Mouse (Mus musculus) hindbrain, embryonic 11.5 days (tissue): ENCODE results near the gene Klhl2. TPM values are rescaled to one million over a fixed set of nuclear protein-coding genes. Genes with fewer than 3 reads are reported as not detected.

Experiments
- ATAC-seq: fragments of 200-750 bp; cut with Nextera tagmentation; 2 replicates; pipeline ENCODE4 v1.8.0; 2017; ENCODE audit warnings: mild to moderate bottlenecking, moderate TSS enrichment, moderate library complexity; ENCODE audit not compliant: low FRiP score
- DNase-seq: peaks from one replicate; pipeline ENCODE4 v3.0.0-alpha.2; 2015; ENCODE audit warnings: low spot score
- H3K27ac ChIP-seq: fragments of 300-500 bp; sonication (generic); 2 replicates; pipeline ENCODE4 v1.5.1; 2014; ENCODE audit warnings: mild to moderate bottlenecking, low read depth, low read length
- H3K27me3 ChIP-seq: fragments of 300-500 bp; sonication (generic); 2 replicates; pipeline ENCODE4 v1.6.1; 2014; ENCODE audit warnings: mild to moderate bottlenecking, low read length, moderate library complexity, mixed read lengths; ENCODE audit not compliant: control insufficient read depth, insufficient read depth
- H3K36me3 ChIP-seq: fragments of 300-500 bp; sonication (generic); 2 replicates; pipeline ENCODE4 v1.6.1; 2014; ENCODE audit warnings: mild to moderate bottlenecking, low read length, moderate library complexity, mixed read lengths; ENCODE audit not compliant: control insufficient read depth, insufficient read depth
- H3K4me1 ChIP-seq: fragments of 300-500 bp; sonication (generic); replicated peaks from 2 replicates; pipeline ENCODE4 v1.6.1; 2014; ENCODE audit warnings: low read length, mixed read lengths; ENCODE audit not compliant: control insufficient read depth, insufficient read depth
- H3K4me2 ChIP-seq: fragments of 300-500 bp; sonication (generic); replicated peaks from 2 replicates; pipeline ENCODE4 v1.6.1; 2014; ENCODE audit warnings: mild to moderate bottlenecking, low read depth, low read length
- H3K4me3 ChIP-seq: fragments of 300-500 bp; sonication (generic); 2 replicates; pipeline ENCODE4 v1.5.1; 2014; ENCODE audit warnings: low read depth, low read length
- H3K9ac ChIP-seq: fragments of 300-500 bp; sonication (generic); 2 replicates; pipeline ENCODE4 v1.6.1; 2014; ENCODE audit warnings: low read depth, low read length
- H3K9me3 ChIP-seq: fragments of 300-500 bp; sonication (generic); 2 replicates; pipeline ENCODE4 v1.6.1; 2016; ENCODE audit warnings: low read length; ENCODE audit not compliant: control insufficient read depth
- WGBS: fragments of 180-500 bp; shearing (Covaris S2); extraction: QIAGEN DNeasy Blood & Tissue Kit; methylation state at CpG from one replicate; pipeline ENCODE4 v1.1.7; 2014; 5-methylcytosine and 5-hydroxymethylcytosine counted together
- polyA plus RNA-seq: library from polyadenylated mRNA; unstranded; fragments of >200 nt; fragmentation: Nextera tagmentation; extraction: Ambion mirVana; gene quantifications from 2 replicates; pipeline ENCODE4 v1.2.1, GENCODE M21; 2014

Klhl2 gene
- polyA plus RNA-seq, 1 experiment from 2014 or later: 14.9 TPM

- H3K27me3 ChIP-seq: no peaks in the 10 kb centered on the region
- no peak overlapping the region for H3K27ac ChIP-seq
- H3K4me3 ChIP-seq: no peak overlapping the region
- no peaks in the 10 kb centered on the region for H3K9me3 ChIP-seq
- DNase-seq (no peak), ATAC-seq (no peak)
- H3K4me2 ChIP-seq: no peak overlapping the region
- no peaks in the 10 kb centered on the region for H3K36me3 ChIP-seq
- no peaks in the 10 kb centered on the region for H3K4me1 ChIP-seq
- no peak overlapping the region for H3K9ac ChIP-seq
- 86% methylated on average over 11 of the region's 11 CpGs for WGBS
These were observed 25.9 kb downstream of the Klhl2 start for GRCm38 (mm10) chr8:64823905-64824304.

GRCm38 (mm10) chr8:64820940-64821339, 28.9 kb downstream of the Klhl2 start:
- Histone ChIP-seq H3K4me2 (no peak overlapping the region), H3K9ac (no peak overlapping the region), H3K27ac (no peak overlapping the region), H3K9me3 (no peaks in the 10 kb centered on the region), H3K4me1 (no peaks in the 10 kb centered on the region), H3K27me3 (no peaks in the 10 kb centered on the region), H3K36me3 (no peaks in the 10 kb centered on the region), H3K4me3 (no peak overlapping the region)
- no peak for DNase-seq
- WGBS: 97% methylated on average over 4 of the region's 4 CpGs
- no peak for ATAC-seq

- Histone ChIP-seq H3K4me3 (no peak overlapping the region), H3K27me3 (no peaks in the 10 kb centered on the region), H3K9me3 (no peaks in the 10 kb centered on the region), H3K36me3 (no peaks in the 10 kb centered on the region), H3K27ac (no peak overlapping the region), H3K4me1 (no peaks in the 10 kb centered on the region), H3K4me2 (no peak overlapping the region), H3K9ac (no peak overlapping the region)
- ATAC-seq (no peak), DNase-seq (no peak)
- 97% methylated on average over 9 of the region's 9 CpGs for WGBS
These were observed 38.0 kb downstream of the Klhl2 start for GRCm38 (mm10) chr8:64811790-64812189.

GRCm38 (mm10) chr8:64811083-64811482, 38.7 kb downstream of the Klhl2 start:
- WGBS: 86% methylated on average over 4 of the region's 4 CpGs
- Histone ChIP-seq H3K9me3 (no peaks in the 10 kb centered on the region), H3K4me2 (no peak overlapping the region), H3K27ac (no peak overlapping the region), H3K4me1 (no peaks in the 10 kb centered on the region), H3K36me3 (no peaks in the 10 kb centered on the region), H3K27me3 (no peaks in the 10 kb centered on the region), H3K4me3 (no peak overlapping the region), H3K9ac (no peak overlapping the region)
- DNase-seq: no peak
- no peak for ATAC-seq

GRCm38 (mm10) chr8:64806558-64806957, 43.3 kb downstream of the Klhl2 start:
- WGBS: 93% methylated on average over 3 of the region's 3 CpGs
- H3K4me2 ChIP-seq: no peak overlapping the region

GRCm38 (mm10) chr8:64804971-64805370, 44.8 kb downstream of the Klhl2 start:
- H3K27ac ChIP-seq: no peak overlapping the region
- no peak overlapping the region for H3K9ac ChIP-seq
- no peak overlapping the region for H3K4me2 ChIP-seq
- H3K9me3 ChIP-seq: no peaks in the 10 kb centered on the region
- DNase-seq: no peak
- H3K36me3 ChIP-seq: no peaks in the 10 kb centered on the region
- no peaks in the 10 kb centered on the region for H3K27me3 ChIP-seq
- ATAC-seq: no peak
- H3K4me3 ChIP-seq: no peak overlapping the region
- H3K4me1 ChIP-seq: no peaks in the 10 kb centered on the region
- 88% methylated on average over 4 of the region's 4 CpGs for WGBS

More at GRCm38 (mm10) chr8:64806558-64806957, 43.3 kb downstream of the Klhl2 start:
- Histone ChIP-seq H3K9ac (no peak overlapping the region), H3K27me3 (no peaks in the 10 kb centered on the region), H3K4me3 (no peak overlapping the region), H3K9me3 (no peaks in the 10 kb centered on the region), H3K27ac (no peak overlapping the region), H3K4me1 (no peaks in the 10 kb centered on the region), H3K36me3 (no peaks in the 10 kb centered on the region)
- ATAC-seq: no peak
- no peak for DNase-seq

- Histone ChIP-seq H3K9ac (no peak overlapping the region), H3K9me3 (no peaks in the 10 kb centered on the region), H3K27ac (no peak overlapping the region), H3K4me2 (no peak overlapping the region), H3K27me3 (no peaks in the 10 kb centered on the region), H3K4me1 (no peaks in the 10 kb centered on the region), H3K36me3 (no peaks in the 10 kb centered on the region), H3K4me3 (no peak overlapping the region)
- ATAC-seq: no peak
- DNase-seq: no peak
- WGBS: 85% methylated on average over 8 of the region's 8 CpGs
These were observed 50.5 kb downstream of the Klhl2 start for GRCm38 (mm10) chr8:64799306-64799705.

- Histone ChIP-seq H3K9me3 (no peaks in the 10 kb centered on the region), H3K4me2 (no peak overlapping the region), H3K9ac (no peak overlapping the region), H3K27me3 (no peaks in the 10 kb centered on the region), H3K27ac (no peak overlapping the region), H3K36me3 (no peaks in the 10 kb centered on the region), H3K4me3 (no peak overlapping the region), H3K4me1 (no peaks in the 10 kb centered on the region)
- no peak for ATAC-seq
- DNase-seq: no peak
- WGBS: 95% methylated on average over 3 of the region's 3 CpGs
These were observed 51.3 kb downstream of the Klhl2 start for GRCm38 (mm10) chr8:64798503-64798902.

- 92% methylated on average over 10 of the region's 10 CpGs for WGBS
- no peak for ATAC-seq
These were observed 52.1 kb downstream of the Klhl2 start for GRCm38 (mm10) chr8:64797751-64798150.

More at GRCm38 (mm10) chr8:64797751-64798150, 52.1 kb downstream of the Klhl2 start:
- Histone ChIP-seq H3K27ac (no peak overlapping the region), H3K9ac (no peak overlapping the region), H3K4me2 (no peak overlapping the region), H3K4me1 (no peaks in the 10 kb centered on the region), H3K27me3 (no peaks in the 10 kb centered on the region), H3K4me3 (no peak overlapping the region), H3K36me3 (no peaks in the 10 kb centered on the region), H3K9me3 (no peaks in the 10 kb centered on the region)
- DNase-seq: no peak
